In genomic region chr11:69913554-69914371, GRCm38 (mm10) we compare ENCODE assay signal across 8 mouse cellular contexts. TPM values are rescaled to one million over a fixed set of nuclear protein-coding genes. Genes with fewer than 3 reads are reported as not detected.
DNase-seq lines count a peak whose midpoint lies in the region; ATAC-seq and TF ChIP-seq lines count a peak whose summit lies in the region.

TSS of gene Gps2 (plus strand) at chr11:69913888.

- 2% methylated on average over 60 of the region's 61 CpGs for WGBS in hindbrain, embryonic 16.5 days

- no peak for TF ChIP-seq CTCF in gastrocnemius, adult 2 months (IDR thresholded peaks at IDR 0.05)

- peak; percentile 88 for ATAC-seq in activated CD4-positive, CD25-positive, alpha-beta regulatory T cell, adult 4 months
- ATAC-seq in common myeloid progenitor, adult 5-6 weeks (replicated peaks; ENCODE audit: low read depth, poor library complexity, severe bottlenecking) = peak; percentile 83
- ATAC-seq in hindbrain, embryonic 16.5 days = peak; percentile 92

- no peaks in the 10 kb centered on the region for H3K27me3 ChIP-seq in hindbrain, embryonic 16.5 days (replicated peaks; ENCODE audit: control insufficient read depth, insufficient read depth, low read length)

- H3K4me3 ChIP-seq in gastrocnemius, adult 2 months = peak within 1 kb of the TSS; percentile 84
- H3K4me3 ChIP-seq in hindbrain, embryonic 16.5 days (ENCODE audit: low read length) = peak within 1 kb of the TSS; percentile 86

- no peaks in the 10 kb centered on the region for H3K9me3 ChIP-seq in hindbrain, embryonic 16.5 days (ENCODE audit: control insufficient read depth, low read length)

- DNase-seq in gastrocnemius, adult 2 months = peak; percentile 95
- DNase-seq in left cerebral cortex, adult 18-20 months (ENCODE audit: low spot score in 2 of 2) = peak; percentile 93 to 95
- peak; percentile 93 to 94 for DNase-seq in lung, postnatal 4 days
- DNase-seq in retina, postnatal 7 days (ENCODE audit: low read depth, low spot score) = peak; percentile 95
- peak; percentile 86 to 90 for DNase-seq in urinary bladder, adult 18-20 months (ENCODE audit: low spot score in 2 of 2)

- H3K9ac ChIP-seq in hindbrain, embryonic 16.5 days (ENCODE audit: low read depth, low read length) = peak within 1 kb of the TSS; percentile 89

- H3K4me2 ChIP-seq in hindbrain, embryonic 16.5 days (ENCODE audit: low read length) = peak within 1 kb of the TSS; percentile 99

- peak within 1 kb of the TSS; percentile 98 for H3K27ac ChIP-seq in gastrocnemius, adult 2 months
- peak within 1 kb of the TSS; percentile 88 for H3K27ac ChIP-seq in hindbrain, embryonic 16.5 days (ENCODE audit: low read depth, low read length)

- intact Hi-C loops in gastrocnemius, adult 2 months (cut with DNase I) = loop anchor here (10.0 kb wide), 1 partner anchor 809 kb away; no protein-coding TSS in a partner anchor

- peaks cover 23% of the 10 kb centered on the region for H3K4me1 ChIP-seq in hindbrain, embryonic 16.5 days (ENCODE audit: control insufficient read depth, insufficient read depth, low read depth, low read length)

- H3K36me3 ChIP-seq in hindbrain, embryonic 16.5 days (ENCODE audit: control insufficient read depth, insufficient read depth, low read length) = peaks cover 69% of the 10 kb centered on the region

RNA-seq across cellular contexts. Expression of gene Gps2, which starts in this region (rescaled TPM):
- polyA plus RNA-seq in activated CD4-positive, CD25-positive, alpha-beta regulatory T cell, adult 4 months (2017; shearing (Covaris generic)) = 100 to 1,000 TPM in 1 of 2 experiments, 10 to 100 TPM in 1; 90.7 to 106 TPM
- total RNA-seq in common myeloid progenitor, adult 5-6 weeks (2017) = 42.0 and 78.8 TPM in 2 replicates
- 10 to 100 TPM; 47.1 to 49.6 TPM for total RNA-seq in gastrocnemius, adult 2 months (2021)
- polyA plus RNA-seq in hindbrain, embryonic 16.5 days (2015; fragmentation: Nextera tagmentation; extraction: Ambion mirVana) = 55.2 and 65.7 TPM in 2 replicates
- 10 to 100 TPM; 33.0 to 33.4 TPM for total RNA-seq in left cerebral cortex, adult 18-20 months (2021)

Comparison
In these comparisons a context has a peak if more than half of its experiments do, and no peak if none do; other contexts are left out.
1. Peak in every context shown above with its lines: DNase-seq, ATAC-seq, H3K4me3 ChIP-seq and H3K27ac ChIP-seq.